Mouse (Mus musculus) lung, adult 2 months (tissue): ENCODE measurements at regions not wholly inside any gene's neighbourhood (a gene's known extent, or its start where the extent isn't known, plus 50 kb on each side); places are given as distances from the start of the nearest gene placed in this dataset.

Source experiments
- CTCF ChIP-seq: fragments of 200-500 bp; IDR thresholded peaks from 2 replicates; pipeline ENCODE4 v1.5.1; 2011; ENCODE audit warnings: mild to moderate bottlenecking, low read length, control low read depth; ENCODE audit not compliant: insufficient read depth
- POLR2A ChIP-seq: fragments of 200-500 bp; IDR thresholded peaks from 2 replicates; pipeline ENCODE4 v1.6.1; 2011; ENCODE audit warnings: low read depth, mild to moderate bottlenecking, control low read depth, low read length, borderline replicate concordance; ENCODE audit errors: extremely low read depth

DNA sequence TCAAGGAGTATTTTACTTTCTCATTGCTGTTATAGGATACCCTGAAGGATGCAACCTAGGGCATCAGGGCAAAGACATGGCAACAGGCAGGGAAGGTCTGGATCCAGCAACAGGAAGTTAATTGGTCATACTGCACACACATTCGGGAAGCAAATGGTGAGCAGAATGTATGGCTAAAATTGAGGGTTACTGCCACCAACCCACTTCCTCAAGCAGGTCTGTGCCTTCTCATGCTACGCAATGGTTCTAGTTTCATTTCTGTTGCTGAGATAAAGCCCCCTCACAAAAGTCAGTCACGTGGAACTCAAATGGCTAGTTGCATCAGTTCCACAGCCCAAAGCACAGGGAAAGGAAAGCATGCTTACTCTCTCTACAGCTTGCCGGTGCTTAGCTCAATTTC, 260.5 kb upstream of the Mad2l1 start:
- TF ChIP-seq CTCF (no peak), POLR2A (no peak)
